Mouse (Mus musculus) erythroblast, embryonic 14.5 days (primary cell): ENCODE measurements around the gene Cenpi.
"Not testable (repeated sequence)": the region's sequence is repeated elsewhere in the genome, so short reads cannot be mapped to it uniquely, and the experiment has no call there.

Experiments used
- GATA1 ChIP-seq: IDR thresholded peaks from 2 replicates; pipeline ENCODE4 v1.6.1; 2012; ENCODE audit warnings: low read length, inconsistent platforms, mixed read lengths
- TAL1 ChIP-seq: IDR thresholded peaks from 3 replicates; pipeline ENCODE4 v1.6.1; 2012; ENCODE audit warnings: low read length, inconsistent platforms, mixed read lengths

DNA sequence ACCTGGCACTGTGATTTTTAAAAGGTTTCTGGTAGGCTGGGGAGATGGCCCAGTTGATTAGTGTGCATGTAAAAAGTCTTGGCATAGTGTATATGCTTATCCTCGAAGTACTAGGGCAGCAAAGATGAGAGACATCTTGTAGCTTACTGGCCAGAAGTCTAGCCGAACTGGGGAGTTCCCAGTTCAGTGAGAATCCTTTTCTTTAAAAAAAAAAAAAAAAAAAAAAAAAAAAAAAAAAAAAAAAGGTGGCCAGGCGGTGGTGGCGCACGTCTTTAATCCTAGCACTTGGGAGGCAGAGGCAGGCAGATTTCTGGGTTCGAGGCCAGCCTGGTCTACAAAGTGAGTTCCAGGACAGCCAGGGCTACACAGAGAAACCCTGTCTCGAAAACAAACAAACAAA lies 3.3 kb downstream of the Cenpi start:
- TF ChIP-seq TAL1, GATA1: not testable (repeated sequence)
